Mouse (Mus musculus) intestine, embryonic 15.5 days (tissue): ENCODE results near the gene 4930550C14Rik. TPM values are rescaled to one million over a fixed set of nuclear protein-coding genes. Genes with fewer than 3 reads are reported as not detected.

Experiments
- ATAC-seq: fragments of 200-750 bp; cut with Nextera tagmentation; 2 replicates; pipeline ENCODE4 v1.8.0; 2017; ENCODE audit warnings: moderate TSS enrichment, moderate library complexity
- H3K27ac ChIP-seq: fragments of 300-500 bp; sonication (generic); 2 replicates; pipeline ENCODE4 v1.5.1; 2015; ENCODE audit warnings: mild to moderate bottlenecking, inconsistent platforms
- H3K27me3 ChIP-seq: fragments of 300-500 bp; sonication (generic); replicated peaks from 2 replicates; pipeline ENCODE4 v1.6.1; 2015; ENCODE audit warnings: inconsistent platforms
- H3K36me3 ChIP-seq: fragments of 300-500 bp; sonication (generic); 2 replicates; pipeline ENCODE4 v1.6.1; 2015; ENCODE audit warnings: inconsistent platforms
- H3K4me1 ChIP-seq: fragments of 300-500 bp; sonication (generic); replicated peaks from 2 replicates; pipeline ENCODE4 v1.6.1; 2015; ENCODE audit warnings: inconsistent platforms
- H3K4me2 ChIP-seq: fragments of 300-500 bp; sonication (generic); replicated peaks from 2 replicates; pipeline ENCODE4 v1.6.1; 2015; ENCODE audit warnings: mild to moderate bottlenecking, inconsistent platforms
- H3K4me3 ChIP-seq: fragments of 300-500 bp; sonication (generic); replicated peaks from 2 replicates; pipeline ENCODE4 v1.5.1; 2015; ENCODE audit warnings: inconsistent platforms
- H3K9ac ChIP-seq: fragments of 300-500 bp; sonication (generic); 2 replicates; pipeline ENCODE4 v1.6.1; 2015; ENCODE audit warnings: inconsistent platforms
- H3K9me3 ChIP-seq: fragments of 300-500 bp; sonication (generic); 2 replicates; pipeline ENCODE4 v1.6.1; 2016; ENCODE audit warnings: inconsistent platforms
- WGBS: fragments of 180-500 bp; shearing (Covaris S2); methylation state at CpG from one replicate; pipeline ENCODE4 v1.1.7; 2015; 5-methylcytosine and 5-hydroxymethylcytosine counted together
- polyA plus RNA-seq: library from polyadenylated mRNA; unstranded; fragments of >200 nt; fragmentation: Nextera tagmentation; extraction: Ambion mirVana; gene quantifications from 2 replicates; pipeline ENCODE4 v1.2.1, GENCODE M21; 2015

Gene 4930550C14Rik
- polyA plus RNA-seq = 0.71 and 0.87 TPM in 2 replicates

DNA sequence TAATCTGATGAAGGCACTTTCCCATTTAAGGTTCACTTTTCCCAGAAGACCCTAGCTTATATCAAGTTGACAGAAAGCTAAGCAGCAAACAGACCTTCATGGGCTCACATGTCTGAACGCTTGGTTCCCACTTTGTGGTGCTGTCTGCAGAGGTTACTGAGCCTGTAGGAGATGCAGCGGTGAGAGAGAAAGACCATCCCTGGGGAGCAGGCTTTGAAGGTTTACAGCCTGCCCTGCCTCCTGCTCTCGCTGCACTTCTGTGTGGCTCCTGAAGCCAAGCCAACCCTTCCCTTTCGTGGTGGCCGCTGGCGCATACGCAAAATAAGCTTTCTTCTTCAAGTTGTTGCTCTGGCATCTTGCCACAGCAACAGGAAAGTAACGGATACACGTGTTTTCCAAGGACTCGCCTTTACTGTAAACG is at the start of gene 4930550C14Rik:
TSS of gene 4930550C14Rik (plus strand) at position 35 of the 421 bp plus-strand sequence.
- H3K36me3 ChIP-seq = no peaks in the 10 kb centered on the region
- no peaks in the 10 kb centered on the region for H3K27me3 ChIP-seq
- peaks cover 10% of the 10 kb centered on the region; the same call in 1 of the 2 replicates for H3K4me1 ChIP-seq
- 0 out of 2 replicates have a peak within 1 kb of the TSS, but pooled peaks have one; percentile 4 for H3K4me3 ChIP-seq
- peak within 1 kb of the TSS; percentile 46 for H3K4me2 ChIP-seq
- peak; percentile 44; the same call in 1 of the 2 replicates for ATAC-seq
- peak within 1 kb of the TSS; percentile 13; the same call in 1 of the 2 replicates for H3K9ac ChIP-seq
- peak within 1 kb of the TSS; percentile 62 for H3K27ac ChIP-seq
- WGBS = 13% methylated on average over 11 of the region's 11 CpGs
- no peaks in the 10 kb centered on the region for H3K9me3 ChIP-seq

DNA sequence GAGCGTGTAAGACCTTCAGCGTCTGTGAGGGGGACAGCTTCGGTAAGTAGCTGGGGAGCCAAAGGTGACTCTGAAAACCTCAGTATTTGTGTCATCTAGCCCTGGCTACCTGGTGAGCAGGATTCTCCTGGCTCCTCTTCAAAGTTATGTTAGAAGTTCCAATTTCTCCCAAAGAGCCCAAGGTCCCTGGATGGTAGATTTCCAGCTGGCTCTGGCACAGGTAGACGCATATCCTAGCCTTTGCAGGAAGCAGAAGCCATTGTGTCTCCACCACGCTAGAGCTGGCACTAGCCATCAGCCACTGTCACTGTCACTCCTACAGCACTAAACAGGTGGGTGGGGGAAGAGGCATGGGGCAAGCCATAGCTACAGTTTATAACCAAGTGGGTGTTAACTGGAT is 49.0 kb upstream of the 4930550C14Rik start:
- 92% methylated on average over 5 of the region's 5 CpGs for WGBS
- no peaks in the 10 kb centered on the region for H3K9me3 ChIP-seq
- H3K4me3 ChIP-seq = no peak overlapping the region
- no peaks in the 10 kb centered on the region for H3K27me3 ChIP-seq
- H3K36me3 ChIP-seq = no peaks in the 10 kb centered on the region
- H3K9ac ChIP-seq = no peak overlapping the region
- H3K4me1 ChIP-seq = 0 out of 2 replicates have a peak, but pooled peaks cover 2% of the 10 kb centered on the region
- no peak overlapping the region for H3K4me2 ChIP-seq
- no peak overlapping the region for H3K27ac ChIP-seq
- no peak for ATAC-seq

DNA sequence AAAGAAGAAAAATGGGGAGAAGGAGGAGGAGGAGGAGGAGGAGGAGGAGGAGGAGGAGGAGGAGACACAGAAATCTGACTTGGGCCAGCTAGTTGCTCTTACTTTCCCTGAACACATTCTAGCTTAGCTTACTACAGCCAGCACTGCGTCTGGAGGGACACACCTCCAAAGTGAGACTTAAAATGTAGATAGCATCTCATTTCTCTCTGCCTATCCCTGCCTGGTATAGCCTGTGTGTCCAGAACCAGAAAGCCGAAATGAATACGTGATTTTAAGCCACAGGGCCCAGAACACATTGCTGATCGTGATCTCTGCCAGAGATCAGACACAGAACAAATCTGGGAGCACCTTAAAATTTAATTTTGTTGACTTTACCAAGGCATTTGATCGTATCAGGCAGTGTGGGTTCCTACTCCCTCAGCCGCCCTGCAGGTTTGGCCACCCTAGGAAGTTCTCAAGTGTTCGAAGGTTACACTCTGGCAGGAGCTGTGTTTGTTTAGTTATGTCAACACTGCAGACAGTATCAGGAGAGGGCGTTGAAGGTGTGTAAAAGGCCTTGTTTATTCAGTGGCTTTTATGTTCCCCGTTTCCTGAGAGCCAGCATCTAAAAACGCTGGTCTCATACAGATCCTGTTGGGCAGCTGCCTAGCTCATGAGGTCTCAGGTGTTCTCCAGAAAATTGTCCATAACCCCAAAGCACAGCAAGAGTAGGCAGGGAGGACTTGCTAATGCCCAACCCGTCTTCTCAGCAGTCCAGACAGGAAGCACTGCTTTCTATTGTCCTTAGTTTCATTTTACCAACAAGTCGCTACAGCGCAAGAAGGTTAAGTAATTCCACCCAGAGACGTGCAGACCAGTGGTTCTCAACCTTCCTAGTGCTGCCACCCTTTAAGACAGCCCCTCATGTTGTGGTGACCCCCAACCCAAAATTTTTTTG is 45.6 kb upstream of the 4930550C14Rik start:
- Histone ChIP-seq H3K4me2 (peak overlapping the region; percentile 48), H3K9me3 (no peaks in the 10 kb centered on the region), H3K36me3 (no peaks in the 10 kb centered on the region), H3K9ac (no peak overlapping the region), H3K27ac (peak overlapping the region; percentile 77), H3K4me3 (0 out of 2 replicates have a peak overlapping the region, but pooled peaks have one; percentile 15), H3K27me3 (no peaks in the 10 kb centered on the region), H3K4me1 (0 out of 2 replicates have a peak, but pooled peaks cover 2% of the 10 kb centered on the region)
- ATAC-seq = peak; percentile 98
- WGBS = 32% methylated on average over 14 of the region's 14 CpGs

DNA sequence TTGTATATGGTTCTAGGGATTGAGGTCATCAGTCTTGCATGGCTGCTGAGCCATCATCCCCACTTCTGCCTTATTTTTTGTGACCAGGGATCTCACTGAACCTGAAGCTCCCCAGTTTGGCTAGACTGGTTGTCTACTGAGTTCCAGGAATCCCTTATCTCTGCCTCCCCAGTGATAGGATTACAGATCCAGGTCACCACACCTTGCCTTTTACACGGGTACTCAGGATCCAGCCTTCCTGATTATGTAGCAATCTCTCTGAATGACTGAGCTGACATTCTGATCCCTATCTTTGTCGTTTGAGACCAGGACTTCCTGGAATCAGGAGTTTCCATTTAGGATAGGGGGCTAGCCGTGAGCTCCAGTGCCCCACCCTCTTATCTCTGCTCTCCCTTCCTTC is 30.8 kb upstream of the 4930550C14Rik start:
- no peaks in the 10 kb centered on the region for H3K36me3 ChIP-seq
- H3K27ac ChIP-seq = 0 out of 2 replicates have a peak overlapping the region, but pooled peaks have one; percentile 0
- no peaks in the 10 kb centered on the region for H3K27me3 ChIP-seq
- peak; percentile 76 for ATAC-seq
- no peaks in the 10 kb centered on the region for H3K9me3 ChIP-seq
- WGBS = 47% methylated on average over 3 of the region's 3 CpGs
- no peak overlapping the region for H3K4me2 ChIP-seq
- no peak overlapping the region for H3K4me3 ChIP-seq
- H3K4me1 ChIP-seq = 0 out of 2 replicates have a peak, but pooled peaks cover 4% of the 10 kb centered on the region
- no peak overlapping the region for H3K9ac ChIP-seq

DNA sequence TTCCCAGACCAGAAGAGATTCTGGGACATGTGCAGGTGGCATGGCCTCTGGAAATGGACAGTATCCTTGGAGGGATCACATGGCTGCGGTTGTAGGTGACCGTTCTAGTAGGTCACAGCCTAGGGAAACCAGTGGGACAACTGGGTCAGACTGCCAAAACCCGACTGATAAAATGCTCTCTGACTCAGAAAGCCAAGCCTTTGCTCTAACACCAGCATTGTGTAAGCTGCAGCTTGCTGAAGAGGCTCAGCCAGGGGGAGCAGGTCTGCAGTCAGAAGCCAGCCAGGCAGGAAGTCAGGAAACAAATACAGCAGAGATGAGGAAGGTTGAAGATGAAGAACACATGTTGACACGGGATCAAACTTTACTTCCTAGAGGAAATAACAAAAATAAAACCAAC is 26.2 kb upstream of the 4930550C14Rik start:
- peak overlapping the region; percentile 59; the same call in 1 of the 2 replicates for H3K27ac ChIP-seq

DNA sequence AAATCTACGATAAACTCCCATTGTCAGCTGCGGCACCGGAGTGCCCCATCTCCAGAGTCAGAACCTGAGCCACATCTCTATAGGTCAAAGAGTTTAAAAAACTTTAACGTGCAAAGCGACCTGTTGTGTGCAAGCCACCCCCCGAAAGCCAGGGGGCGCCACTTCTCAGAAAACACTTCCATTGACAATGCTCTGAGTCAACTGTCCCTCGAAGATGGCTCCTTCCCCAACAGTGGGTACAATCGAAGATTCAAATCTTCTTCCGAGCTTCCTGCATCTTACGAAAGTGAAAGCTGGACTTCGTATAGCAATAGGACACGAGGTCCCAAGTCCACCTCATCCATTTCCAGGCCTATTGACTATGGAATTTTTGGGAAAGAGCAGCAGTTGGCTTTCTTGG is 25.3 kb upstream of the 4930550C14Rik start:
- H3K9me3 ChIP-seq = no peaks in the 10 kb centered on the region
- 86% methylated on average over 13 of the region's 13 CpGs for WGBS

More for the DNA sequence above, 26.2 kb upstream of the 4930550C14Rik start:
- no peaks in the 10 kb centered on the region for H3K27me3 ChIP-seq
- ATAC-seq = peak; percentile 53; the same call in 1 of the 2 replicates
- H3K4me1 ChIP-seq = peaks cover 17% of the 10 kb centered on the region
- no peaks in the 10 kb centered on the region for H3K9me3 ChIP-seq
- H3K4me2 ChIP-seq = no peak overlapping the region
- H3K36me3 ChIP-seq = no peaks in the 10 kb centered on the region
- H3K4me3 ChIP-seq = no peak overlapping the region
- 57% methylated on average over 4 of the region's 4 CpGs for WGBS
- H3K9ac ChIP-seq = no peak overlapping the region

DNA sequence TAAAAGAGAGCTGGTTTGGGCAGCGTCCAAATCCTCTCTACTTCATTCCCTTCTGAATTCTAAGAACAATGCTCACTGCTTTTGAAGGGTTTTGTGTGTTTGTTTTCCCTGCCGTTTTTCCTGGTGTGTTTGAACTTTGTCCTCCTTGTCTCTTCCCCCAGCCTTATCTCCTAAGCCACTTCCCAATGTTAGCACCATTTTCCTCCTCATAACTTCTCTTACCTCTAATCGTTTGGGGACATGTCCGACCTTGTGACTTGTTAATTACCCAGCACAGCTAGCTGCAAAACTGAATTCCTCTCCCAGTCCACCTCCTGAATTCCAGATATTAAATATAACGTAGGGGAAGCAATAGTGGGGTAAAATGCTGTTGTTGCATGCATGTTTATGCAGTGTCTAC is 24.5 kb upstream of the 4930550C14Rik start:
- Histone ChIP-seq H3K9ac (no peak overlapping the region), H3K36me3 (no peaks in the 10 kb centered on the region), H3K27ac (peak overlapping the region; percentile 4), H3K27me3 (no peaks in the 10 kb centered on the region), H3K4me1 (peaks cover 17% of the 10 kb centered on the region), H3K4me2 (no peak overlapping the region), H3K4me3 (no peak overlapping the region), H3K9me3 (no peaks in the 10 kb centered on the region)
- peak; percentile 58 for ATAC-seq
- WGBS = 41% methylated on average over 5 of the region's 5 CpGs

More for the DNA sequence above, 25.3 kb upstream of the 4930550C14Rik start:
- Histone ChIP-seq H3K27me3 (no peaks in the 10 kb centered on the region), H3K27ac (no peak overlapping the region), H3K4me3 (no peak overlapping the region), H3K4me1 (peaks cover 17% of the 10 kb centered on the region), H3K4me2 (no peak overlapping the region), H3K36me3 (no peaks in the 10 kb centered on the region), H3K9ac (no peak overlapping the region)
- 0 out of 2 replicates have a peak, but pooled peaks have one; percentile 21 for ATAC-seq

DNA sequence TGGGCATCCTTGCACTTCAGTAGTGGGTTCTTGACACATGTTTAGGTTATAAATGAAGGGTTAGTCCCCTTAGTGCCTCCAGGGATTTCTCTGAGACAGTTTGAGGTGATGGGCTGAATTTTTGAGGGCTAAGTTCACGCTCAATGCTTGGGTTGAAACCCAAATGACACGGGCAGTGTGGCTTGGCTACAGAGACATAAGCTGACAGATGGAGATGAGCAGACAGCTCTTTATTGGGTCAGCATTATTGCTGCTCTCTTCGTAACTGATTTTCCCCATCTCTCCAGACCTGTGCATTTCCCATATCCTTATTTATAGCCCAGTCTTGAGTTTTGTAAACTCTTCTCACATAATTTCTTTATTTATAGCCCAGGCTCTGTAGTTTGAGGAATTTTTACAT is 24.0 kb upstream of the 4930550C14Rik start:
- 59% methylated on average over 3 of the region's 3 CpGs for WGBS
- ATAC-seq = no peak
- Histone ChIP-seq H3K4me2 (no peak overlapping the region), H3K4me3 (no peak overlapping the region), H3K27me3 (no peaks in the 10 kb centered on the region), H3K36me3 (no peaks in the 10 kb centered on the region), H3K27ac (peak overlapping the region; percentile 4), H3K4me1 (peaks cover 20% of the 10 kb centered on the region), H3K9me3 (no peaks in the 10 kb centered on the region), H3K9ac (no peak overlapping the region)

DNA sequence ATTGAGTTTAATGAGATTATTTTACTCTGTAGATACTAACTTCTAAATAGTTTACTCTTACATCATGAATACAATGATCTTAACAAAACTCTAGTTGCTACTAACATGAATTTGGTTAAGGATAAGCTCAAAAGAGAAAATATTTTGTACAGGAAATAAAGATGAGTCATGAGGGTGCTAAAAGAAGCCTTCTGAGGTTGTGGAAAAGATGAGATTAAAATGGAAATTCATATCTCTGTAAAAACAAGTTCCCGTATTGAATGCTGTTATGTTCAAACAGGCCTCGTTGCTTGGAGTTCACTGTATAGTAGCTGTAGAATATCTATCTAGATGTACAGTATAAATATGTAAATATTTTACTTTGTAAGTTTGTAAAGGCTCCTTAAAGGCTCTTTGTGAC is 21.5 kb upstream of the 4930550C14Rik start:
- no peak overlapping the region for H3K27ac ChIP-seq
- WGBS = 83% methylated on average over 2 of the region's 2 CpGs
- no peak overlapping the region for H3K4me3 ChIP-seq
- no peak for ATAC-seq
- no peak overlapping the region for H3K4me2 ChIP-seq
- no peaks in the 10 kb centered on the region for H3K36me3 ChIP-seq
- H3K9me3 ChIP-seq = no peaks in the 10 kb centered on the region
- peaks cover 22% of the 10 kb centered on the region for H3K4me1 ChIP-seq
- H3K9ac ChIP-seq = no peak overlapping the region
- no peaks in the 10 kb centered on the region for H3K27me3 ChIP-seq

DNA sequence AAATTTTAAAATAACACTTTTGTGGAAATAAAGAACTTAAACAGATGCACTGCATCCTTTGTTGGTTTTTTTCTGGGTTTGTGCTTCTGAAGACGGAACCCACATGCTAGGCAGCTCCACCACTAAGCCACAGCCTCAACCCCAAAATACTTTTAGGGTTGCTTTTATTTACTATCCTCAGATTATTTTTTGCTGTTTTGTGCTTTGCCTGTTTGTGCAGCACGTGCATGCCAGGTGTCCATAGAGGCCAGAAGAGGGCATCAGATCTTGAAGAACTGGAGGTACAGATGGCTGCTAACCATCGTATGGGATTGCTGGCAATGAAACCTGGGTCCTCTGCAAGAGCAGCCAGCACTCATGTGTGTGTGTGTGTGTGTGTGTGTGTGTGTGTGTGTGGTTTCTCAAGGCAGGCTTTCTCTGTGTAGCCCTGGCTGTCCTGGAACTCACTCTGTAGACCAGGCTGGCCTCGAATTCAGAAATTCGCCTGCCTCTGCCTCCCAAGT is 21.0 kb upstream of the 4930550C14Rik start:
- Histone ChIP-seq H3K4me2 (no peak overlapping the region), H3K9ac (no peak overlapping the region), H3K4me1 (peaks cover 18% of the 10 kb centered on the region), H3K4me3 (no peak overlapping the region), H3K9me3 (no peaks in the 10 kb centered on the region), H3K27me3 (no peaks in the 10 kb centered on the region), H3K36me3 (no peaks in the 10 kb centered on the region), H3K27ac (no peak overlapping the region)
- 82% methylated on average over 5 of the region's 5 CpGs for WGBS
- ATAC-seq = no peak

DNA sequence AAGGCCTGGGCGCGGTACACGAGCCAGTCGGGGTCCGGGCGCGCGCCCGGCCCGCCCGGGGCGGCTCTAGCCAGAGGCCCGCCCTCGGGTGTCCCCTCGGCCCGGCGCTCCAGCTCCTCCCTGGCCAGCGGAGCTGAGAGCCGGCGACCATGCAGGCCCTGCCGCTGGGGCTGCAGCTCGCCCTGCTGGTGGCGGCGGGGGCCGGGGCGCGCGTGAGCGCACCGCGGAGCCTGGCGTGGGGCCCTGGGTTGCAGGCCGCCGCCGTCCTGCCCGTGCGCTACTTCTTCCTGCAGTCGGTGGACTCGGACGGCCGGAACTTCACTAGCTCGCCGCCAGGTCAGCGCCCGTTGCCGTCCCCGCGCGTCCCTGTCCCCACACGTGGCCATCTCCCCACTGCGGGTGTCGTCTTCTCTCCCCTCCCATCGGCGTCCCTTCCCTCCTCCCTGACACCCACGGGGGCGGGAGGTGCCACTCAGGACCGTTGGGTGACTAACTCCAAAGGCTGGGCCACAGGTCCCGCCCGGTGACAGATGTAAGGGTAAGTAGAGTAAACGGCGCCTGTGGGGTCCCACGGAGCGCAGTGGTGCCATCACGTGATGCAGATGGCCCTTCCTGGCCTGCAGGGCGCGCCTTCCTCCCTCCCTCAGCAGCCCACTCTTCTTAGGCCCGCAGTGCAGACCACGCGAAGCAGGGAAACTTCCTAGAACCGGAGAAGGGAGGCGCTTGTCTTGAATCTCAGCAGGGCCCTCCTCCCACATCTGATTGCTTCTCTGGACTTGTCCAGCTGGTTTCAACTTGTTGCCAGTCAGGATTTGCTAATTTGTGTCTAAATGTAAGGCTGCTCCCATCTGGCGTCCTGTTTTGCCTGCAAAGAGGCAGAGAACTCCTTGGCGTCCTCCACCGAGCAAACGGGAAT is 17.9 kb upstream of the 4930550C14Rik start, which contains the start of gene Kdelc2:
TSS of gene Kdelc2 (plus strand) at position 75 of the 916 bp plus-strand sequence.
- Histone ChIP-seq H3K27me3 (no peaks in the 10 kb centered on the region), H3K9ac (peak within 1 kb of the TSS; percentile 88), H3K4me3 (peak within 1 kb of the TSS; percentile 65), H3K27ac (peak within 1 kb of the TSS; percentile 99), H3K9me3 (no peaks in the 10 kb centered on the region), H3K36me3 (no peaks in the 10 kb centered on the region), H3K4me2 (peak within 1 kb of the TSS; percentile 75), H3K4me1 (peaks cover 4% of the 10 kb centered on the region; the same call in 1 of the 2 replicates)
- peak; percentile 96 for ATAC-seq
- WGBS = under 1% methylated on average over 75 of the region's 75 CpGs
